Mouse (Mus musculus): Measurements from ENCODE around the gene Treml2.

The Treml2 gene

GRCm38 (mm10) chr17:48293500-48294194 lies 5.7 kb upstream of the Treml2 start:
- peak in 1 of 2 experiments; percentile 7 for DNase-seq

GRCm38 (mm10) chr17:48299756-48300155 lies 458 bp downstream of the Treml2 start:
- no peak for DNase-seq

- DNase-seq: no peak
These were observed 901 bp downstream of the Treml2 start for GRCm38 (mm10) chr17:48300199-48300598.

- DNase-seq: no peak
These were observed 1.6 kb downstream of the Treml2 start for GRCm38 (mm10) chr17:48300861-48301260.

GRCm38 (mm10) chr17:48301792-48302191 lies 2.5 kb downstream of the Treml2 start:
- DNase-seq: no peak

GRCm38 (mm10) chr17:48312124-48312523 lies 12.8 kb downstream of the Treml2 start:
- DNase-seq: peak in 1 of 2 experiments; percentile 5

GRCm38 (mm10) chr17:48315905-48316579 lies 16.7 kb downstream of the Treml2 start, which contains the start of gene B430306N03Rik:
Gene B430306N03Rik (plus strand): TSS chr17:48316141.
- DNase-seq: peak in 1 of 2 experiments; percentile 32

GRCm38 (mm10) chr17:48318686-48319085 lies 19.4 kb downstream of the Treml2 start:
- DNase-seq: no peak

GRCm38 (mm10) chr17:48321279-48321678 lies 22.0 kb downstream of the Treml2 start:
- peak in 1 of 2 experiments; percentile 6 for DNase-seq

- DNase-seq: peak in 1 of 2 experiments; percentile 19
These were observed 23.9 kb downstream of the Treml2 start for GRCm38 (mm10) chr17:48323236-48323635.

GRCm38 (mm10) chr17:48324258-48324657 lies 25.0 kb downstream of the Treml2 start:
- DNase-seq: peak in 1 of 2 experiments; percentile 24

- peak in 1 of 2 experiments; percentile 9 for DNase-seq
These were observed 25.8 kb downstream of the Treml2 start for GRCm38 (mm10) chr17:48325093-48325492.

- peak in 1 of 2 experiments; percentile 21 for DNase-seq
These were observed 26.3 kb downstream of the Treml2 start for GRCm38 (mm10) chr17:48325638-48326037.

- no peak for DNase-seq
These were observed 27.4 kb downstream of the Treml2 start for GRCm38 (mm10) chr17:48326656-48327055.

GRCm38 (mm10) chr17:48332524-48332923 lies 33.2 kb downstream of the Treml2 start:
- no peak for DNase-seq

- peak in 1 of 2 experiments; percentile 2 for DNase-seq
These were observed 34.9 kb downstream of the Treml2 start for GRCm38 (mm10) chr17:48334186-48334585.

- DNase-seq: peak; percentile 77 to 89
These were observed 37.6 kb downstream of the Treml2 start for GRCm38 (mm10) chr17:48336857-48337256.

- no peak for DNase-seq
These were observed 41.0 kb downstream of the Treml2 start for GRCm38 (mm10) chr17:48340267-48340666.

- DNase-seq: peak in 1 of 2 experiments; percentile 6
These were observed 42.6 kb downstream of the Treml2 start for GRCm38 (mm10) chr17:48341947-48342346.

GRCm38 (mm10) chr17:48343065-48343464 lies 43.8 kb downstream of the Treml2 start:
- DNase-seq: no peak

- DNase-seq: no peak
These were observed 46.5 kb downstream of the Treml2 start for GRCm38 (mm10) chr17:48345824-48346223.

- DNase-seq: peak in 1 of 2 experiments; percentile 20
These were observed 46.9 kb downstream of the Treml2 start, which contains the start of gene Trem2 for GRCm38 (mm10) chr17:48346231-48346630. Gene Trem2 (plus strand): TSS chr17:48346401.

GRCm38 (mm10) chr17:48346834-48347233 lies 47.5 kb downstream of the Treml2 start:
- DNase-seq: peak in 1 of 2 experiments; percentile 21

- DNase-seq: no peak
These were observed 48.0 kb downstream of the Treml2 start for GRCm38 (mm10) chr17:48347287-48347686.

All from kidney, postnatal 25 days (tissue).